Mouse (Mus musculus) liver, postnatal 0 days (tissue): ENCODE results near the gene Fxr1. TPM values are rescaled to one million over a fixed set of nuclear protein-coding genes. Genes with fewer than 3 reads are reported as not detected.
A peak's percentile ranks its signal among the peaks of the same experiment; 100 is the strongest.

Experiments
- ATAC-seq: fragments of 200-750 bp; cut with Nextera tagmentation; 2 replicates; pipeline ENCODE4 v1.8.0; 2017; ENCODE audit warnings: mild to moderate bottlenecking, moderate library complexity
- DNase-seq: peaks from one replicate; pipeline ENCODE4 v3.0.0-alpha.2; 2016
- H3K27ac ChIP-seq: fragments of 300-500 bp; sonication (generic); 2 replicates; pipeline ENCODE4 v1.5.1; 2014; ENCODE audit warnings: antibody characterized with exemption, moderate library complexity, mild to moderate bottlenecking, low read depth
- H3K27me3 ChIP-seq: fragments of 300-500 bp; sonication (generic); 2 replicates; pipeline ENCODE4 v1.6.1; 2014; ENCODE audit warnings: low read length, control low read depth, mixed read lengths; ENCODE audit not compliant: insufficient read depth
- H3K36me3 ChIP-seq: fragments of 300-500 bp; sonication (generic); replicated peaks from 2 replicates; pipeline ENCODE4 v1.6.1; 2014; ENCODE audit warnings: mild to moderate bottlenecking, control low read depth, low read length, moderate library complexity, mixed read lengths; ENCODE audit not compliant: insufficient read depth
- H3K4me1 ChIP-seq: fragments of 300-500 bp; sonication (generic); 2 replicates; pipeline ENCODE4 v1.6.1; 2014; ENCODE audit warnings: antibody characterized with exemption, mild to moderate bottlenecking, control low read depth; ENCODE audit not compliant: insufficient read depth
- H3K4me2 ChIP-seq: fragments of 300-500 bp; sonication (generic); 2 replicates; pipeline ENCODE4 v1.6.1; 2014; ENCODE audit warnings: low read depth, mild to moderate bottlenecking, low read length, moderate library complexity, mixed read lengths
- H3K4me3 ChIP-seq: fragments of 300-500 bp; sonication (generic); 2 replicates; pipeline ENCODE4 v1.5.1; 2014; ENCODE audit warnings: low read depth, low read length
- H3K9ac ChIP-seq: fragments of 300-500 bp; sonication (generic); replicated peaks from 2 replicates; pipeline ENCODE4 v1.6.1; 2014; ENCODE audit warnings: mild to moderate bottlenecking, moderate library complexity
- H3K9me3 ChIP-seq: fragments of 300-500 bp; sonication (generic); 2 replicates; pipeline ENCODE4 v1.6.1; 2016; ENCODE audit warnings: mild to moderate bottlenecking, control low read depth, low read length, mixed read lengths
- CTCF ChIP-seq: sonication (generic); IDR thresholded peaks from 2 replicates; pipeline ENCODE4 v1.5.1; 2016; ENCODE audit warnings: antibody characterized with exemption, low read depth
- EP300 ChIP-seq: IDR thresholded peaks from 2 replicates; pipeline ENCODE4 v1.6.1; 2016; ENCODE audit warnings: antibody characterized with exemption, low read depth, mild to moderate bottlenecking
- WGBS: fragments of 180-500 bp; shearing (Covaris S2); extraction: QIAGEN DNeasy Blood & Tissue Kit; methylation state at CpG from one replicate; pipeline ENCODE4 v1.1.7; 2014; ENCODE audit not compliant: insufficient replicate concordance; 5-methylcytosine and 5-hydroxymethylcytosine counted together
- polyA plus RNA-seq: library from polyadenylated mRNA; unstranded; fragments of >200 nt; fragmentation: Nextera tagmentation; extraction: Ambion mirVana; gene quantifications from 2 replicates; pipeline ENCODE4 v1.2.1, GENCODE M21; 2015

The Fxr1 gene
- polyA plus RNA-seq, 1 experiment from 2014 or later: 20.7 TPM

GRCm38 (mm10) chr3:34076058-34076759, 56.5 kb downstream of the Fxr1 start:
- Histone ChIP-seq H3K4me2 (peak overlapping the region; percentile 6; the same call in 1 of the 2 replicates), H3K4me1 (peaks cover 9% of the 10 kb centered on the region; the same call in 1 of the 2 replicates), H3K36me3 (peaks cover 34% of the 10 kb centered on the region), H3K9me3 (no peaks in the 10 kb centered on the region), H3K4me3 (no peak overlapping the region), H3K27me3 (no peaks in the 10 kb centered on the region), H3K27ac (peak overlapping the region; percentile 34; the same call in 1 of the 2 replicates), H3K9ac (no peak overlapping the region)
- WGBS: 63% methylated on average over 6 of the region's 6 CpGs
- TF ChIP-seq EP300 (no peak), CTCF (no peak)
- peak; percentile 30 for DNase-seq
- peak; percentile 78 for ATAC-seq

- peak; percentile 93 for DNase-seq
- H3K4me2 ChIP-seq: peak within 1 kb of the TSS; percentile 81
- TF ChIP-seq CTCF (no peak), EP300 (no peak)
- H3K9me3 ChIP-seq: no peaks in the 10 kb centered on the region
- ATAC-seq: peak; percentile 93
- H3K9ac ChIP-seq: peak within 1 kb of the TSS; percentile 91
- peak within 1 kb of the TSS; percentile 91 for H3K4me3 ChIP-seq
- no peaks in the 10 kb centered on the region for H3K27me3 ChIP-seq
- peaks cover 11% of the 10 kb centered on the region; the same call in 1 of the 2 replicates for H3K36me3 ChIP-seq
- H3K27ac ChIP-seq: peak within 1 kb of the TSS; percentile 67
- H3K4me1 ChIP-seq: peaks cover 16% of the 10 kb centered on the region
- WGBS: under 1% methylated on average over 50 of the region's 50 CpGs
Measured at GRCm38 (mm10) chr3:34080900-34081662, 61.3 kb downstream of the Fxr1 start, which contains the start of gene Dnajc19. Gene Dnajc19 (minus strand): TSS chr3:34081321.

- DNase-seq (no peak), ATAC-seq (no peak)
- WGBS: 70% methylated on average over 3 of the region's 3 CpGs
- Histone ChIP-seq H3K36me3 (peaks cover 11% of the 10 kb centered on the region; the same call in 1 of the 2 replicates), H3K4me3 (no peak overlapping the region), H3K4me2 (peak overlapping the region; percentile 81), H3K27ac (peak overlapping the region; percentile 67; the same call in 1 of the 2 replicates), H3K4me1 (peaks cover 16% of the 10 kb centered on the region), H3K9me3 (no peaks in the 10 kb centered on the region), H3K27me3 (no peaks in the 10 kb centered on the region), H3K9ac (no peak overlapping the region)
- TF ChIP-seq CTCF (no peak), EP300 (no peak)
Measured at GRCm38 (mm10) chr3:34081929-34082328, 62.2 kb downstream of the Fxr1 start.

GRCm38 (mm10) chr3:34083655-34084054, 63.9 kb downstream of the Fxr1 start:
- Histone ChIP-seq H3K4me2 (no peak overlapping the region), H3K9me3 (no peaks in the 10 kb centered on the region), H3K4me3 (no peak overlapping the region), H3K9ac (no peak overlapping the region), H3K4me1 (peaks cover 16% of the 10 kb centered on the region), H3K27me3 (no peaks in the 10 kb centered on the region), H3K27ac (no peak overlapping the region), H3K36me3 (peaks cover 4% of the 10 kb centered on the region; the same call in 1 of the 2 replicates)
- 46% methylated on average over 5 of the region's 5 CpGs for WGBS
- DNase-seq (no peak), ATAC-seq (no peak)
- peak; percentile 78 for TF ChIP-seq EP300
- no peak for TF ChIP-seq CTCF

- H3K4me2 ChIP-seq: no peak overlapping the region
- DNase-seq (no peak), ATAC-seq (no peak)
- H3K4me3 ChIP-seq: no peak overlapping the region
- TF ChIP-seq CTCF: no peak
- no peak overlapping the region for H3K27ac ChIP-seq
- no peaks in the 10 kb centered on the region for H3K36me3 ChIP-seq
- WGBS: 66% methylated on average over 2 of the region's 2 CpGs
- H3K9ac ChIP-seq: no peak overlapping the region
- no peaks in the 10 kb centered on the region for H3K4me1 ChIP-seq
- H3K27me3 ChIP-seq: no peaks in the 10 kb centered on the region
- no peaks in the 10 kb centered on the region for H3K9me3 ChIP-seq
Measured at GRCm38 (mm10) chr3:34102891-34103290, 83.1 kb downstream of the Fxr1 start.
